Mouse (Mus musculus) embryonic fibroblast, embryonic 13.5 days (primary cell): ENCODE measurements at regions not wholly inside any gene's neighbourhood (a gene's known extent, or its start where the extent isn't known, plus 50 kb on each side); places are given as distances from the start of the nearest gene placed in this dataset.

ENCODE experiments used
- H3K27ac ChIP-seq: 2 replicates; pipeline ENCODE4 v1.5.1; 2012; ENCODE audit warnings: low read length, control low read depth, inconsistent platforms; ENCODE audit not compliant: insufficient read depth
- H3K4me1 ChIP-seq: 2 replicates; pipeline ENCODE4 v1.6.1; 2011; ENCODE audit warnings: low read length; ENCODE audit not compliant: control insufficient read depth, insufficient read depth
- H3K4me3 ChIP-seq: 2 replicates; pipeline ENCODE4 v1.5.1; 2011; ENCODE audit warnings: mild to moderate bottlenecking, control low read depth, low read length; ENCODE audit not compliant: insufficient read depth
- CTCF ChIP-seq: IDR thresholded peaks from 2 replicates; pipeline ENCODE4 v1.5.1; 2011; ENCODE audit warnings: mild to moderate bottlenecking, control low read depth, low read length, moderate library complexity, borderline replicate concordance; ENCODE audit not compliant: insufficient read depth
- POLR2A ChIP-seq: IDR thresholded peaks from 2 replicates; pipeline ENCODE4 v1.6.1; 2011; ENCODE audit warnings: low read depth, mild to moderate bottlenecking, control low read depth, low read length, moderate library complexity

DNA sequence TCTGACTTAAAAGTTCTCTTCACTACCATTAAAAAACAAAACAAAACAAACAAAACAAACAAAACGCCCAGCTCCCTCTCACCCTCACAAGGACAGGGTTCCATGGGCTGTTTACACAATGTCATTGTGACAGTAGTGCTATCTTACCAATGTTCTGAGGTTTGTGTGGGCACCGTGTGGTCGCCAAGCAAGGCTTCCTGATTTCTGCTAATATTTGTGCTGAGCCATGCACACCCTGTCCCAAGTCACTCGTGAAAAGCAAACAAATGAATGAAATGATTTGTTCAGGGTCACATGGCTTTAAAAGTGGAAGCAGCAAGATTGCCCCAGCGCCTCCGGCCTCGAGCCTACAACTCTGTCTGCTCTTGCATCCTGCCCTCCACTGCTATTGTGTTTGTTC lies 120.9 kb upstream of the Gnao1 start:
- TF ChIP-seq POLR2A, result no peak
- no peak for TF ChIP-seq CTCF
- H3K4me1 ChIP-seq, result no peaks in the 10 kb centered on the region
- no peak overlapping the region for H3K4me3 ChIP-seq
- H3K27ac ChIP-seq, result no peak overlapping the region

GRCm38 (mm10) chr8:93689832-93690471 lies 119.8 kb upstream of the Gnao1 start:
- H3K4me3 ChIP-seq, result no peak overlapping the region

GRCm38 (mm10) chr8:93691375-93691774 lies 118.4 kb upstream of the Gnao1 start:
- Histone ChIP-seq H3K27ac (no peak overlapping the region), H3K4me3 (no peak overlapping the region), H3K4me1 (no peaks in the 10 kb centered on the region)
- no peak for TF ChIP-seq CTCF
- TF ChIP-seq POLR2A, result no peak

More at GRCm38 (mm10) chr8:93689832-93690471, 119.8 kb upstream of the Gnao1 start:
- Histone ChIP-seq H3K27ac (no peak overlapping the region), H3K4me1 (no peaks in the 10 kb centered on the region)
- TF ChIP-seq POLR2A (no peak), CTCF (no peak)

GRCm38 (mm10) chr8:93691826-93692225 lies 117.9 kb upstream of the Gnao1 start:
- no peak for TF ChIP-seq CTCF
- TF ChIP-seq POLR2A, result no peak
- Histone ChIP-seq H3K4me3 (no peak overlapping the region), H3K4me1 (no peaks in the 10 kb centered on the region), H3K27ac (no peak overlapping the region)

DNA sequence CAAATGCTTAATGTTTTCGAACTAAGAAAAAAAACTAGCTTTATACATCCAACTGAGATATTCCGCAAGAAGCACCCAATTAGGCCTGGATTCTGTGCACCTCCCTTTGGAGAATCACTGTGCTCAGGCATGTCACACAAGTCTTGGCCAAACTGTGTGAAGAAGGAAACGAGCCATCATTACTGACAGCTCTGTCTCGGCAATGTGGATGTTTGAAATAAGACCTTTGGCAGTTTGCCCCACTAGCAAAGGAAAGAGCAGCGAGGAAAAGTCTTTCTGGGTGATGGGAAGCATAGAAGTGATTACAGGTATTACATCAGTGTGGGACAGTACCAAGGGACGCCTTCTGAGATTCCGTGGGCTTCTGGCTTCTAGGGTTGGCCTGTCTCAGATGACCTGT lies 112.6 kb upstream of the Gnao1 start:
- no peak for TF ChIP-seq CTCF
- no peak for TF ChIP-seq POLR2A
- H3K4me3 ChIP-seq, result no peak overlapping the region
- H3K4me1 ChIP-seq, result no peaks in the 10 kb centered on the region
- H3K27ac ChIP-seq, result no peak overlapping the region

- Histone ChIP-seq H3K4me1 (no peaks in the 10 kb centered on the region), H3K27ac (no peak overlapping the region), H3K4me3 (no peak overlapping the region)
- TF ChIP-seq POLR2A (no peak), CTCF (no peak)
Measured at GRCm38 (mm10) chr8:93698508-93698907, 111.3 kb upstream of the Gnao1 start.

DNA sequence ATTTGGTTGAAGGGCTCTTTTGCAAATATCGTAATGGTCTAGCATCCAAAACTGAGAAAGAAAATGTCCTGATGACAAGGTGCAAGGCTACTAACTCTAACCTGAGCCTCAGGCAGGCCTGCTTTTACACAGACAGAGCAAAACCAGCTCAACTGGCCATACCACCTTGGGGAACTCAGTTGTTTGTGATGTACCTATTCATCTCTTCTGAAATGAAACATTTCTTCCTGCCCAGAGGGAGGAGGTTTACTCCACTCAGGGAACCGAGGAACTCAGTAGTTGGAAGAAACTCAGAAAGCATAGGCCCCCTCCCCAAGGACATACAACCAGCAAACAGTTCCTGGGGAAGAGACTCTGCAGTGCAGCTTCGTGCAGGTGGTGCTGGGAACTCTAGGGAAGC lies 108.4 kb upstream of the Gnao1 start:
- no peak overlapping the region for H3K4me3 ChIP-seq
- H3K27ac ChIP-seq, result no peak overlapping the region
- H3K4me1 ChIP-seq, result no peaks in the 10 kb centered on the region
- TF ChIP-seq CTCF (no peak), POLR2A (no peak)

GRCm38 (mm10) chr8:93712066-93712706 lies 97.6 kb upstream of the Gnao1 start:
- H3K27ac ChIP-seq, result no peak overlapping the region
- no peaks in the 10 kb centered on the region for H3K4me1 ChIP-seq
- no peak for TF ChIP-seq POLR2A
- no peak for TF ChIP-seq CTCF
- no peak overlapping the region for H3K4me3 ChIP-seq

GRCm38 (mm10) chr8:93713221-93713620 lies 96.5 kb upstream of the Gnao1 start:
- H3K4me3 ChIP-seq, result no peak overlapping the region
- H3K4me1 ChIP-seq, result no peaks in the 10 kb centered on the region
- H3K27ac ChIP-seq, result no peak overlapping the region
- no peak for TF ChIP-seq CTCF
- TF ChIP-seq POLR2A, result no peak

GRCm38 (mm10) chr8:93724896-93725489 lies 84.8 kb upstream of the Gnao1 start:
- H3K27ac ChIP-seq, result no peak overlapping the region
- H3K4me3 ChIP-seq, result no peak overlapping the region
- no peaks in the 10 kb centered on the region for H3K4me1 ChIP-seq
- TF ChIP-seq POLR2A (no peak), CTCF (no peak)
